Mouse (Mus musculus) adrenal gland, adult (tissue): ENCODE data around the gene Erc2.

ENCODE experiments used
- DNase-seq, 2 experiments: peaks; one replicate each; pipeline ENCODE4 v3.0.0; 2022 to 2023; ENCODE audit warnings: low spot score in 1 of 2; ENCODE audit not compliant: inconsistent age in 2 of 2

The Erc2 gene

DNA sequence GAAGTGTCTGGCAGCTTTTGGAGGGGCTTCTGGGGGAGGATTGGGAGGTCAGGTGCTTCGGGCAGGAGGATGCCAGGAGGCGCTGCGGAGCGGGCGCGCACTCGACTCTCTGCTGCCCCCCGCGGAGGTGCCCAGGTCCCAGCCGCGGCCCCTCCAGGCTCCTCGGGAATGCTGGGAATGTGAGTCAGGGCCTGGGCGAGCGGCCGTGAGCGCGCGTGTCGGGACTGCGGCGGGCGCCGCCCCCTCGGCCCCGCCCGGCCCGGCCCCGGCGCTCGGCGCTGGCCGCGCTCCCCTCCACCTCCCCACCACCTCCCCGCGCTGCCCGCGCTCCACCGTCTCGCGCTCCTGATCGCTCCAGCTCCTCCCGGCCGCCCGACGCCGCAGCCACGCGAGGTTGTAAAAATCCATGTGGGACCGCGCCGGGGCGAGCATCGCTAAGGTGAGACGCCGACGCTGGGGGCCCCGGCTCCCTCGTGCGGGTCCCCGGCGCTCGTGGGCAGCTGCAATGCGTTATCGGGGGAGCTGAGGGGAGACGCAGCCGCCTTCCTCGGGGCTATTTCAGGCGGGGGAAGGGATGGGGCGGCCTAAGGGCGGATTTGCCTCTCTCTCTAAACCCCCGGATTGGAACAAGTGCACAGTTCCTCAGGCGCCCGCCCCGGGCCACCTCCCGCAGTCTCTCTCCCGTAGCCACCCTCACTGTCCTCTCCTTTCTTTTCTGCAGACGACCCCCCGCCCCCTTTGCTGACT lies at the start of gene Erc2:
Gene Erc2 (plus strand): TSS at position 253 of the 747 bp plus-strand sequence.
- peak; percentile 83 to 92 for DNase-seq

DNA sequence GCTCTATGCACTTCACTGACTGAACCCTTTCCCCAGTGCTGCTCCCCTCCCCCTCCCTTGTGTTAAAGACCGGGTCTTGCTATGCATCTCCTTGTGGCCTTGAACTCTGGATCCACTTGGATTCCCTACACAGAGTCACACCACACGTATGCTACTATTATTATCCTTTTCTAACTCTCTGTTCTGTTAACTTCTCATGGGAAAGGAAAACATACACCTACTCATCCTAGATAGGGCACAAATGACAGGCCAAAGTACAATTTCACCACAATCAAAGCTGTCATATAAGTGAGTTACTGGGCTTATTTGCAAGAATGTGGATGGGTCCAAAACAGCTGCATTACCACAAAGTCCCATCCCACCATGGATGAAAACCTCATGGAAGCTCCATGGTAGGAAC lies 43.8 kb upstream of the Erc2 start:
- no peak for DNase-seq

DNA sequence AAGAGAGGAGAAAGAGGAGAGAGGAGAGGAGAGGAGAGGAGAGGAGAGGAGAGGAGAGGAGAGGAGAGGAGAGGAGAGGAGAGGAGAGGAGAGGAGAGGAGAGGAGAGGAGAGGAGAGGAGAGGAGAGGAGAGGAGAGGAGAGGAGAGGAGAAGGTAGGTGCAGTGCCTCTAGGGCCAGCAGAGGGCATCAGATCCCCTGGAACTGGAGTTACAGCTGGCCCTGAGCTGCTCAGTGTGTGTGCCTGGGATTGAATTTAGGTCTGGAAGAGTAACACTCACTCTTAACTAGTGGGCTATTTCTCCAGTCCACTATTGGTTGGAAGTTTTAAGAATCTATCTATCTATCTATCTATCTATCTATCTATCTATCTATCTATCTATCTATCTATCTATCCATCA lies 32.6 kb upstream of the Erc2 start:
- DNase-seq = peak; percentile 16 to 75

DNA sequence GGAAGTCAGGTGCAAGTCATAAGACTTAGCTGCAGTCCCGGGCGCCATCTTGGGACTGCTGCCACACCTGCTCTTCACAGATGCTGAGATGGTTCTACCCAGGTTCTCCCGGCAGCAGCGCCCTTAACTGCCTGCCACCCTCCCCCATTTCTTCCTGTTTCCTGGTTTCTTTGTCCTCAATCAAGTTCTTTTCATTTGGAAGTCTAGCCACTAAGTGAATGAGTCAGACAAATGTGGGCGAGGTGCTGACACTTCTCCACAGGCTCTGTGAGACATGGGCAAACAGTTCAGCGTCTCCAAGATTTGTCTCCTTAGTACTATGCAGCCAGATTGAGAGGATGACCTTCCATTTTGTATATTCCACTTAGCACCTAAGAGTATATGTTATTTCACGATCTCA lies 30.1 kb upstream of the Erc2 start:
- no peak for DNase-seq

DNA sequence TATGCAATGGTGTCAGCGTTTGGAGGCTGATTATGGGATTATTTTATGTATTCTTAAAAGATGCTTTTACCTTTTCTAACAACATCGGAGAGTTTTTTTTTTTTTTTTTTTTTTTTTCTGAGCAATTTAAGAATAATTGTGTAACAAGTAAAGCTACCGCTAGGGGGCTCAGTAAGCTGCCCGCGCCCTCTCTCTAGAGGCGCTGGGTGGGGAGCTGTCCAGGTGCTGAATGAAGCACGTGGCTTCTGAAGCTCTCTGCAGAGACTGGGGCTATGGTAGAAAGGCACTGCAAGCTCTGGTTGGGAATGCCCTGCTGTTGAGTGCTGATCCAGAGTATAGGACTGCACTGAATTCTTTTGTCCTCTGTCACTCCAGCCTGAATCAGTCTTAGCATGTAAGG lies 26.0 kb upstream of the Erc2 start:
- peak; percentile 79 to 91 for DNase-seq

DNA sequence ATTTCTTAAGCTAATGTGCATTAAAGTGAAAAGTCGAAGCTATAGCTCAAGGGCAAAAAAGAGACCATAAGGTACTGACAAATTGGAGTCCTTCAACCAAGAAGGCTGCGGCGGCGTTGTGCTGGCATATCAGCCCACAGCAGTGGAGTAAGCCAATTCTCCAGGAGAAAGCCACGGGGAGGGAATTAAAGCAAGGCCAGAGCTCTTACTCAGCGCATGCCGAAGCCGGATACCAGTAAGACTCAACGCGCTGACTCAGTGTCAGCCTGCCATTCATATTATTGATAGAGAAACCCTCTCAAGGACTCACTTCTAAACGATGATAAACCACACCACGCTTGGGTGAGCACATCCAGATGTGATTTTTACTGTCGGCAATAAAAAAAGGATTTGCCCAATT lies 20.1 kb upstream of the Erc2 start:
- DNase-seq = peak; percentile 87 to 92

DNA sequence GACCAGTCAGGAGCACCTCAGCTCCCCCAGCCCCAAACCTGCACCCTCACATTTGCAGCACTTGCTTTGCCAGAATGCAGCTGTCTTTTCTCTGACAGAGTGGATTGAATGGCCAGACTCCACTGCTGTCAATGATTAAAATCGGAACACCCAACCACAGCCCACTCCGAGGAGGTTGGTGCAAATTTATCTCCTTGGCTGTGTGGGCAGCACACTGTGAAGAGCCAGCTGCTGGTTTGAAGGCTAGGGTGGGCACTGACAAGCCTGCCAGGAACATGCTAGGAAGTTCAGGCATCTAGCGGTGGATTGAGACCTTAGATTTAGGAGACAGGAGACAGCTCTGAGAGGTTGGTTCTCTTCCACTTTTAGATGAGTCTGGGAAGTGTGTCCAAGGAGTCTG lies 14.8 kb upstream of the Erc2 start:
- no peak for DNase-seq

DNA sequence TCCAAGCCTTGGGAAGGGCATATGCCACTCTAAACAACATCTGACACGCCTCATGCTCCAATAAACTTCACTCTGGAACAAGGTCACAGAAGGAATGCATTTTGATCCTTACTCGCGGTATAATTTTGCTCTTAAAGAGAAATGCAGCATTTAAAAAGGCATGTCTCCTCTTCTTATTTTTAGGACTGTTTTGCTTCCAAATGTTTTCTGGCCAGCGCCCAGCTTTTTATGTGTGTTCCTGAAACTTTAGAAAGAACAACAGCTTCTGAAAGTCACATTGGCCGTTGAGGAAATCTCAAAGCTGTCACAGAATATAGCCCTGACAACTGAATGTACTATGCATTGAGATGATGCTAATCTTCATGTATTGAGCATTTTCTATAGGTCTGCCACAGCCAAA lies 8.5 kb upstream of the Erc2 start:
- no peak for DNase-seq

DNA sequence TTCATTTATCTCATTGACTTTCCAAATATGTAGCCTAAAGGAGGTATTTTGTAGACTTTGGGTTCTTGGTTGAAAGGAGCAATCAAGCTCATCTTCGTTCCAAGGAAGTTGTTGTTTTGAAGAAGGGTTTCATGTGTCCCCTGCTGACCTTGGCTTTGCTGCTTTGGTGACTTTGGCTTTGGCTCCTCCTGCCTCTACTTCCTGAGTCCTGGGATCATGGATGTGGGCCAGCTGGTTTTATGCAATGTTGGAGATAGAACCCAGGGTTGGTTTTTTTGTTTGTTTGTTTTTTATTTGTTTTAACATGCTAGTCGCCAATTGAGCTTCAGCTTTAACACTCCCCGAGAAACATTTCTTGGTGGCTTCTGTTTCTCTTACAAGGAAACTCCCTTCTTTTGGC lies 4.9 kb upstream of the Erc2 start:
- DNase-seq = no peak

DNA sequence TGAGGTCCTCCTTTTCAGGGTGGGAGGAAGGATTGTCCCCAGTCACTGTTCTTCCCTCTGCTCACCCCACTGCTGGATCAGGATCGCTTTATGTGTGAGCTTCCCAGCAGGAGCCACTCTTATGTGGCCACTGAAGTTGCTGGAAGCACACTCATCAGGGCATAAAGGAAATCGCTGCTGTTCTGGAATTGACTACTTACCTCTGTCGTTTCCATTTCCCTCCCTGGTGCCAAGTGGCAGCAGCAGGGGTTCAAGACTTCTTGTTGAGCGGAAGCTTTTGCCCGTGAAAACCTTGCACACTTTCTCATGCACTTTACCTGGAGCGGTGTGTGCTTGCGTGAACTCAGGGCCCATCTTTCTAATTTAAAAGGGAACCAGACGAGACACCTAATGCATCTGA lies 652 bp upstream of the Erc2 start:
- DNase-seq = no peak

DNA sequence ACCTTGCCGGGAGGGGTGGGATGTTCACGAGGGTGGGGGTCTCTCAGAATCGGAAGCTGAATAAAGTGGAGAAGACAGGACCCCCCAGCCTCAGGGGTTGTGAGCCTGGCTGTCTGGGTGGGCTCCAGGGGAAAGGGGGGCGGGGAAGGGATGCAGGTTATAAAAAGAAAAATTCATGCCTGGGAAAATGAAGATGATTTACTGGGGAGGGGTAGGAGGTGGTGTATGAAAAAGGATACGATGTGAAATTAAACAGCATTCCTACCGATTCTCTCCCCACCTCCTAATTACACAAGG lies 643 bp downstream of the Erc2 start:
- DNase-seq = no peak

DNA sequence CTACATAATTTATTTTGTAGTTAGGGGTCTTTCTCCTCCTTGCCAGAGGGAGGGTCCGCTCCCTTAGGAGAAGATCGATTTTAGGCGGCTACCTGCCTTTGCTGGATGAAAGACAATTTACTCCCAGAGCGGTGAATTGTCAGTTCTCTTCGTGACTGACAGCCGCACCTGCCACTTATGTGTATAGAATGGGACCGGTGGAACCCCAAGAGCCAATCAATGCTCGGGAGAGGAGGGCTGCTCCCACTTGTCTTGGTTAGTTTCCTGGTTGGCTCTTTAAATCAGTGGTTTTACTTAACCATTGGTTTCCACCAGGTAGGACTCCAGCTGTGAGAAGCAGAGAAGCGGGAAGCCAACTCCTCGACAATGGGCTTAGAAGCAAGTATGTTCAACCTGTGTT lies 1.1 kb downstream of the Erc2 start:
- DNase-seq = peak; percentile 37 to 68

DNA sequence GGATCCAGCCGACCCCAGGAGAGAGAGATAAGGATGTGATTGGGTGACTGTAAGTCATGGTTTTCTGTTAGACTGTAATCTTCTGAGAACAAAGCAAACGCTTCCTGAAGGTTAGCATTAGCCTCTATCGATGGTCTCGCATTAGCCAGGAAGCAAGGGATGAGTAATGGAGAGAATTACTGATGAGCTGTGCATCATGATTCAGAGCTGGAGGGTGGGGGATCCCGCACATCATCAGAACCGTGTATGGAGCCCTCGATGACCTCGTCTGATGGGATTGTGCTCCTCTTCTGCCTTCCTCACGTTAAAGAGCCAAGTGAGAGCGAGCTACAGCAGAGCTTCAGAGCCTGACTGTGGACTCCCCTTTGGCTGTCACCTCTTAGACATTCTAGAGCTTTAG lies 6.5 kb downstream of the Erc2 start:
- DNase-seq = peak in 1 of 2 experiments; percentile 31

DNA sequence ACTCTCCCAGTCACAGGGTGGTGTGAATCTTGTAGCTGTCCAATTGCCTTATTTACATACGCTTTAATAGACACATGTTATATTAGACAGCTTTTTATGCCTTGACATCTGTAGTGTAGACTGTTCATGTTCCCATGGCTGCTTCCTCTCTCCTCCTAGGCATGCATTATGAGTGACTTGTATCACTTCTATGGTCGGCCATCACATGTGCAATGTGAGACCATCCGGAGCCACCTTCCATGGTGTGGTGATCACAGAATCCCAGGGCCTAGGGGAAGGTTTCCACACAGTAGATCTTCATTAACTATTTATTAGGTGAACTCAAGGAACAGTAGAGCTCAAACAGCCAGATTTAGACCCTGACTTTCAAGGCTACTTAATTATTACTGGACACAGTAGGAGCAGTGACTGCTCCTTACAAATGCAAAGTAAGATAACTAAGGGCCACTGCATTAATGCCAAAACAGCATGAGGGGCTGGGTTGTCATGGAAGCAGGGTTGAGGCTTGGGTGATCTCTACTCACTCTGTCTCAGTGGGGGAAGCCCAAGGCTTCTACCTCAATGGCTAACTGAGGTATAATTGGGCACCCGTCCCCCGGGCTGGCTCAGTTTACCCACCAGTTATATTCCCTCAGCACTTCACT lies 7.3 kb downstream of the Erc2 start:
- no peak for DNase-seq

DNA sequence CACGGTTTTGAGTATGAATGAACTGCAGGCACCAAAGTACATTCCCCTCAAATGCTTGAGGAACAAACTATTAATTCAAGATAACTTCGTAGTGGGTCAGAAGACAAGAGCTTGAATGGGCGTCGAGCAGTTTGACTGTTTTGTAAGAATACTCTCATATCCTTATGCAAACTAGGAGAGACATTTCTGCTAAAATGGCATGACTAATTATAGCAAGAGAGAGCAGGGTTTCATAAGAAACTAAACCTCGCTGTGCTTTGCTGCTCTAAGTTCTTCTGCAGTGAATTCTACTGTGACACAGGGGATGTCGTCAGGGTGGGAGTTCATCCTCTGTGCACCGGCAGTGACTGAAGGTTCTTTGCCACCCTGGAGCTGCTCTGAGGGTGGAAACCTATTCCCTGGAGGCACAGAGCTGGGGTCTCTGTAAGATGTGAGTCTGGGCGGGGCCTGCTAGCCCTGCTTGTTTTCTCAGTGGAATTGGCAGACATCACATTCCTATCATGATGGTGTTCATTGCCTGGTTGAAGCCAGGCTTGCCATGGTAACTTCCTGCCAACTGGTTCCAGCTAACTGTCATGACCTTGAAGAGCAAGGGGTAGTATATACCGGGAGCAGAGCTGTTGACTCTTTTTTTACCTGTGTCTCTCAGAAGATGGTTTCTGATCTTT lies 8.9 kb downstream of the Erc2 start:
- DNase-seq = no peak

DNA sequence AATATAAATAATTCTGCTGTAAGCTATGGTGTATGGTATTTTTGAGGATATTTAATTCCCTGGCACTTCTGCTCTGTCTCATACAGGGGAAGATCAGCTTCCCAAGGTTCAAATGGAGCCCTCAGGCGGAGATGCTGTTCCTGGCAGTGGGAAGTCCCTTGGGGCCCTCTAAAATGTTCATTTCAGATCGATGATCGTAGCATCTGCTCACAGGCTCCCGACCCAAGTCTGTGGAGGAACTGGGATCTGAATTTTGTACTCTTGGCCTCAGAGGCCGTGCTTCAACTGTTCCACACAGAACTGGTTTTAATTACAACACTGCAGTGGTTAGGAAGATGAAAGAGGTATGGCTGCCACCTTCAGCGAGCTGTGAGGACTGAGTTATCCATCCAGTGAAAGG lies 12.5 kb downstream of the Erc2 start:
- no peak for DNase-seq

DNA sequence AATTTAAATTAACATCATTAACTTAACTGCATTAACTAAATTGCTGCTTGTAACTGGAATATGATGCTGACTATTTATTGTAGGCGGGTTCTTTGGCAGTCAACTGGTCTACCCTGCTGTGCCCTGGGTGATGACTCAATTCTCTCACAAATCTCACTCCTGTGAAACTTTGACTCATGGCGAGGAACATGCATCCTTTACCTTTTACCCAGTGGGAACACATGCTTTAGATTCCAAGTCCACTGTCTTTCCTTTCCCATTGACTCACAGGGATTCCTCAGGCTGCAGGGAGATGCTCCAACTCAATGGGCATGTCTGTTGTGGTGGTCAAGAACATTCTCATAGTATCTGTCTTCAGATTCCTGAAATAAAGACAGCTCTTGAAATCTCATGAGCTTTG lies 14.3 kb downstream of the Erc2 start:
- DNase-seq = no peak

DNA sequence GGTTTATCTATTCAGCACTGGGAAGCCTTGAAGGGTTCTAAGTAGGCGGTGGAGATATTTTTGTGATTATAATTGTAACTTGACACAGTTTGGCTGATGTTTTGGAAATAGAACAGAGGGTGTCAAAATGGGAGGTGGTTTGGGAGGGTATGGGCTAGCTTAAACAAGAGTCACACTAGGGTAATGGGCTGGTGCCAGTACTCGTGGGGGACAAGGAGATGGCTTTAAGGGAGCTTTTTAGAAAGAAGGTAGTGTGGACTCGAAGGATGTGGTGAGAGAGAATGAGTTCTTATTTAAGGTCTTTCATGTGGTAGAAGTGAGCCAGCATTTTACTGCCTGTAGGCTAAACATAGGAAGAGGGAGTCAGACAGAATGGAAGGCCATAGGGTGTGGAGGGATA lies 19.2 kb downstream of the Erc2 start:
- DNase-seq = no peak

DNA sequence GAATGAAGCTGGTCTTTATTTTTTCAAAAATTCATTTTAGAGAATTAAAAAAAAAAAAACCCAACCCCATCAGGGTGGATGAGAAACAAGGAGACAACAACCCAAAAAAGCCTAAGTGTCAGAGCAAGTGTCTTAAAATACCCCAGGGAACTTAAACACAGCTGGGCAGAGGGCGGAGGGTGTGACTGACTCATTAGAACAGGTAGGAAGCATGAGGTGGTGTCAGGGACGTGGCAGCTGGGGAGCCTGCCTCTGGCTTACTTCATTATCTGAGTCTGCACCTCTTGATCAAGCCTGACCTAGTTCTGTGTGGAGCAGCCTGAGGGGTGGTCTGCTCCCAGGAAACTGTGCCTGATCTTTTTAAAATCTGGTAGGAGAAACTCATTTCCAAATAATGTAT lies 20.8 kb downstream of the Erc2 start:
- DNase-seq = no peak

DNA sequence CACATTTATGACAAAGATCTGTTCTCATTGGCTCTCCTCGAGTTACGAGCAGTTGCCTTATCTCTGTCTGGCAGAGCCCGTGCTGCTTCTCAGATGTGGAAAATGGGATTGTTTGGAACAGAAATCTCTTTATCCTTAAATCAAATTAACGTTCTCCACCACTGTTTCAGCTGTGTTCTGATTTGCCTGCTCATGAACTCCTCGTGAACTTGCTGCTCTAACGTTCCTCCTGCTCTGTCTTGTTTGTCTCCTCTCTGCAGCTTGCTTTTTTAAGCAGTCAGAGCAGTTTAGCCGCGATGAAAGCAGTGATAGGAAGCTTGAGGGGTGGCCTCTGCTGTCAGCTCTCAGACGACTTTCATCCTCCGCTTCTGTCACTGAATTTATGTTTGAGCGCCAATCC lies 32.4 kb downstream of the Erc2 start:
- no peak for DNase-seq

DNA sequence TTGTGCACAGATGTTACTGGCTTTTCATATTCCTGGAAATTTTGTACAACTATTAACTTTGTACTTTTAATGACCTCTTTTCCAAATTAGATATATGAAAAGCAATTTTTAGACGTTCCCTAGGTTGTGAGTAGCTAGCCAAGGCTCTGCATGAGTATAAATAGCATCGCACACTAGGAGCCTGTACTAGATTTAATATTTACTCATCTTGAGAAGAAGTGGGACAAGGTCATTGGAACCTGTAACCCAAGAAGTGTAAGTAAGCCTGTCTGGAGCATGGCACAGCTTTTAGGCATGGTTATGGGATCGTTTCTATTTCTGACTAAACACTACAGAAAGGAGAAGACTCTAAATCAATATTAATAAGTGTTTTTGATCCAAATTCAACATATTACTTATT lies 36.4 kb downstream of the Erc2 start:
- peak in 1 of 2 experiments; percentile 50 for DNase-seq

DNA sequence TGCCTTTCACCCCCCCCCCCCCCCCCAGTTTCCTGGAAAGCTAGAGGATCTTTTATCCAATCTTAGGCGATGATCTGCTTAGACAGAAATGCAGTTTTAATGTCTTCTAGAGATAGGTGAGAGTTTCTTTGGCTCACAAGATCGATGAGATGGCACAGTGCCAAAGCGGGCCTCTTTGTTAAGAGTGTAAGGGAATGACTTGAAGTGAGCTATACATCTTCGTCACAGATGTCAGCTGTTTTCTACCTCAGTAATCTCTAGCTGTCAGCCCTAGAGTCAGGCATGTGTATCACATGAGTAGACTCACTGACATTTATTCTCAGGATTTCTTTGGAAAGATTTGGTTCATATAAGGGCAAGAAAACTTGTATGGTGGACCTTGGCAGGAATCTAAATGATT lies 39.2 kb downstream of the Erc2 start:
- DNase-seq = no peak

DNA sequence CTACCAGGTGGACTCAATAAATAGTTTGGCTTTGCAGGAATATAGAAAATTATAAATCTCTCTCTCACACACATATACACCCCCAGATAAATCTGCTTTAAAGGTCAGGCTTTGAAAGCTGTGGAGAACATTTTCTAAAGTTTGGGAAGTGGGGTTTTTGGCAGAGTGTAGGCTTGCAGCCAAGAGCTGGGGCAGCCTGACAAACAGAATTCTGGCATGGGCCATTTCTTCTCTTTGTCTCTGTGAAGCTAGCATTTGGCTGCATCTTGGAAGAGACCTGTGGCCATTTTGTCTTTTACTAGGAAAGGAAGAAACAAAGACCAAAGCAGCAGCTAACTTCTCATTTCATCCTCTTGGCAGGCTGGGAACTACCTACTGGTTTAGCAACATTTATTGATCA lies 40.0 kb downstream of the Erc2 start:
- DNase-seq = no peak
